Mouse (Mus musculus) neural tube, embryonic 14.5 days (tissue): ENCODE data around the gene Ccser2. TPM values are rescaled to one million over a fixed set of nuclear protein-coding genes. Genes with fewer than 3 reads are reported as not detected.

Experiments used
- ATAC-seq: fragments of 200-750 bp; cut with Nextera tagmentation; 2 replicates; pipeline ENCODE4 v1.8.0; 2017; ENCODE audit warnings: low read depth, mild to moderate bottlenecking, moderate TSS enrichment, moderate library complexity
- H3K27ac ChIP-seq: fragments of 300-500 bp; sonication (generic); 2 replicates; pipeline ENCODE4 v1.5.1; 2014; ENCODE audit warnings: low read depth, mild to moderate bottlenecking, control low read depth, low read length, moderate library complexity, mixed read lengths
- H3K27me3 ChIP-seq: fragments of 300-500 bp; sonication (generic); 2 replicates; pipeline ENCODE4 v1.6.1; 2014; ENCODE audit warnings: low read length; ENCODE audit not compliant: control insufficient read depth, insufficient read depth
- H3K36me3 ChIP-seq: fragments of 300-500 bp; sonication (generic); 2 replicates; pipeline ENCODE4 v1.6.1; 2014; ENCODE audit warnings: low read length, mixed read lengths; ENCODE audit not compliant: control insufficient read depth, insufficient read depth
- H3K4me1 ChIP-seq: fragments of 300-500 bp; sonication (generic); 2 replicates; pipeline ENCODE4 v1.6.1; 2014; ENCODE audit warnings: low read length; ENCODE audit not compliant: control insufficient read depth, insufficient read depth
- H3K4me2 ChIP-seq: fragments of 300-500 bp; sonication (generic); 2 replicates; pipeline ENCODE4 v1.6.1; 2014; ENCODE audit warnings: mild to moderate bottlenecking, low read depth, low read length, control low read depth
- H3K4me3 ChIP-seq: fragments of 300-500 bp; sonication (generic); 2 replicates; pipeline ENCODE4 v1.5.1; 2014; ENCODE audit warnings: low read depth, low read length, control low read depth, mixed read lengths
- H3K9ac ChIP-seq: fragments of 300-500 bp; sonication (generic); replicated peaks from 2 replicates; pipeline ENCODE4 v1.6.1; 2014; ENCODE audit warnings: low read depth, mild to moderate bottlenecking, control low read depth, low read length, mixed read lengths
- H3K9me3 ChIP-seq: fragments of 300-500 bp; sonication (generic); 2 replicates; pipeline ENCODE4 v1.6.1; 2016; ENCODE audit warnings: low read length; ENCODE audit not compliant: control insufficient read depth
- WGBS: fragments of 180-500 bp; shearing (Covaris S2); extraction: QIAGEN DNeasy Blood & Tissue Kit; methylation state at CpG from one replicate; pipeline ENCODE4 v1.1.7; 2014; 5-methylcytosine and 5-hydroxymethylcytosine counted together
- polyA plus RNA-seq: library from polyadenylated mRNA; unstranded; fragments of >200 nt; fragmentation: Nextera tagmentation; extraction: Ambion mirVana; gene quantifications from 2 replicates; pipeline ENCODE4 v1.2.1, GENCODE M21; 2014

Ccser2 gene
- polyA plus RNA-seq, 1 experiment from 2014 or later, result 98.0 TPM

DNA sequence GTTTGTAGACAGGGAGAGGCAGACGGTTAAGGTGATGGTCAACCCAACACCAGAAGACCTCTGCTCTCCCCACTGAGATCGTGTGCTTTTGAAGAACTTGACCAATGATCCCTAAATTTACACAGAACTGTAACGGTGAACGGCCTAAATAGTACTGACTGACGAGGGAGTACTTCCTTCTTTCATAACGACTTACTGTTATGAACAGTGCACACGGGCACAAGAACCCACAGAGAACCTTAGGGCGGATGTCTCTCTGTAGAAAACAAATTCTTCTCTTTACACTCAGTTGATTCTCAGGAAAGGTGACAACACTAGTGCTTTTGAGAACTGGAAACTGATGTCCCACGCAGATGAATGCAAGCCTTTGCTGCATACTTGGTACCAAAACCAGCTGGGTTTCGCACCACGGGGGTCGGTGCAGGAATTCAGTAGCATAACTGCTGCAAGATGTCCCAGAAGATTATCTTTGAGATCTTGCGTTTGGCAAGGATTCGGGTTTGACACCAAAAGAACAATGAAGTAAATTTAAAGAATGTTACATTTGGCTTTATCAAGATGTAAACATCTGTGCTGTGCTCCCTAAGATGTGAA is 99.7 kb downstream of the Ccser2 start:
- no peak overlapping the region for H3K4me3 ChIP-seq
- H3K27me3 ChIP-seq, result no peaks in the 10 kb centered on the region
- H3K4me2 ChIP-seq, result no peak overlapping the region
- H3K4me1 ChIP-seq, result no peaks in the 10 kb centered on the region
- ATAC-seq, result no peak
- H3K9ac ChIP-seq, result no peak overlapping the region
- H3K27ac ChIP-seq, result no peak overlapping the region
- no peaks in the 10 kb centered on the region for H3K36me3 ChIP-seq
- 83% methylated on average over 14 of the region's 14 CpGs for WGBS
- H3K9me3 ChIP-seq, result no peaks in the 10 kb centered on the region

DNA sequence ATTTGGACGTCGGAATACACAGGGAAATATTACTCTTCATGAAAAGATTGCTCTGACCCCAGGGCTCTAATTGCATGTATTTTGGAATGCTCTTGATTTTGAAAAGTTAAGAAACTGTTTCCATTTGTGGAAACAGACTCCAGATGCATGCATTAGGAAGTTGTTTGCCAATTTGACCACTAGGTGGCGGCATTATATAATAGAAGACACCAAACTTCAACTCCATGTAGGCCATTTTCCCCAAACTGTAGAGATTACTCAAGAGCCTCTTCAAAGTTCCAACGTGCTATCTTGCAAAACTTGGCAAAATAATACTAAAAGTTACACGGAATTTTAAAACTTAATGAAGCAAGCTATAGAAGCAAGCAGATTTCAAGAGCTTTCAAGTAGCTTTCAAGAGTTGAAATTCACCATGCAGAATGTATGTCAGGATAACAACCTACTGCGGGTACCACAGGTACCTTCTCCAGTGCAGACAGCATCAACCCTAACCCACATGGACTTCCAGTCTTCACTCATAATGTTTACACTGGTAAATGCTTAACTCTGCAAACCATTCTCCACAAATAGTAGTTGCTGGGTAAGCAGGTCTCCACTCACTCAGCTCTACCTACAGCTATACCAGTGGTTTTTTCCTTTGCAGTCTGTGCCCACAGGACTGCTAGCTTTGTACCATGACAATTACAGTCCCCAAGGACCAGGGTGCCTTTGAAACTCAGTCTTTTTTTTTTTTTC is 101.4 kb downstream of the Ccser2 start:
- no peak for ATAC-seq
- WGBS, result 18% methylated on average over 6 of the region's 6 CpGs
- H3K9ac ChIP-seq, result no peak overlapping the region
- no peaks in the 10 kb centered on the region for H3K4me1 ChIP-seq
- no peaks in the 10 kb centered on the region for H3K27me3 ChIP-seq
- no peaks in the 10 kb centered on the region for H3K36me3 ChIP-seq
- H3K4me3 ChIP-seq, result no peak overlapping the region
- H3K27ac ChIP-seq, result no peak overlapping the region
- H3K4me2 ChIP-seq, result no peak overlapping the region
- no peaks in the 10 kb centered on the region for H3K9me3 ChIP-seq

DNA sequence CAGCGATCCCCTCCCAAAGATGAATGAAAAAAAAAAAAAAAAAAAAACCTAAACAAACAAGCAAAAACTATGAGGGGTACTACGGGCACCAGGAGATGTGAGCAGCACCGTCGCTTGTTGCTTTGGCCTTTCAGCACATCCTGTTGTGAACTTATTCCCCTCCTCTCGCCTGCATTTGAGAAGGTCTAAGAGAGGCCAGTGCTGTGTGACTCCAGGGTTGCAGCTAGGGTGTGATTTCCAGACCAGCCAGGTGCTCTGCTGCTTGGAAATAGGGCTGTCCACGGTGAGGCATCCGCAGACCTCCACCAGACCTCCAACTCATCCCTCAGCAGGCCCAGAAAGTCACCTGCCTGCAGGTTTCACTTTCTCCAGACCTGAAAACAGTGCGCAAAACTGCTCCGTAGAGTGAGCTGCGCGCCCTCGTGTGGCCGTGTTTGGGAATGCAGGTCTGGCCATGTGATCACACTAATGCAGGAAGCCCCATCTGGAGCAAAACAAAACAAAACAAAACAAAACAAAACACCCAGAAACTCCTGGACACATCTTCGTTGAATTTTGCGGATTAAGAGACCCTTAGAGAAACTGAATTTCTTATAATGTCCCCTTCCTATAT is 104.6 kb downstream of the Ccser2 start:
- H3K4me2 ChIP-seq, result no peak overlapping the region
- H3K9ac ChIP-seq, result no peak overlapping the region
- ATAC-seq, result peak; percentile 45
- no peak overlapping the region for H3K27ac ChIP-seq
- WGBS, result 27% methylated on average over 15 of the region's 15 CpGs
- H3K36me3 ChIP-seq, result no peaks in the 10 kb centered on the region
- H3K9me3 ChIP-seq, result no peaks in the 10 kb centered on the region
- no peaks in the 10 kb centered on the region for H3K4me1 ChIP-seq
- H3K4me3 ChIP-seq, result no peak overlapping the region
- H3K27me3 ChIP-seq, result no peaks in the 10 kb centered on the region

DNA sequence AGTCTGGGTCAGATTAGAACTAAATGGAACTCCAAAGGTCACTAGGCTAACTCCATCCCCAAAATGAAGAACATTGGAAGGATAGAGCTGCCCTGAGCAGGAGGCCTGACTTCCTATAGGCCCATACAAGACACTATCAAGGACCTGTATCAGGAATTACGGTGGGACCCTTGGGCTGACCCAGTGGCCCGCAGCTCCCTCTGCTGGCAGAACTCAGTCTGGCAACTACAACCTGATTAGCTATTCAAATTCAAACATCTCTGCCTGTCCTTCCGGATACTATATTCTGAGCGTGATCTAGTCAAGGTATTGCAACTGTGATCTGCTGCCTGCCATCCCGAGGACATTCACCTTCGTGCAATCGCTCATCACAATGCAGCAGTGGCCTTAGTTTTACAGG is 106.2 kb downstream of the Ccser2 start:
- Histone ChIP-seq H3K27me3 (no peaks in the 10 kb centered on the region), H3K9me3 (no peaks in the 10 kb centered on the region), H3K27ac (no peak overlapping the region), H3K4me2 (no peak overlapping the region), H3K9ac (no peak overlapping the region), H3K4me1 (no peaks in the 10 kb centered on the region), H3K36me3 (no peaks in the 10 kb centered on the region), H3K4me3 (no peak overlapping the region)
- peak; percentile 42; the same call in 1 of the 2 replicates for ATAC-seq
- 22% methylated on average over 7 of the region's 7 CpGs for WGBS

DNA sequence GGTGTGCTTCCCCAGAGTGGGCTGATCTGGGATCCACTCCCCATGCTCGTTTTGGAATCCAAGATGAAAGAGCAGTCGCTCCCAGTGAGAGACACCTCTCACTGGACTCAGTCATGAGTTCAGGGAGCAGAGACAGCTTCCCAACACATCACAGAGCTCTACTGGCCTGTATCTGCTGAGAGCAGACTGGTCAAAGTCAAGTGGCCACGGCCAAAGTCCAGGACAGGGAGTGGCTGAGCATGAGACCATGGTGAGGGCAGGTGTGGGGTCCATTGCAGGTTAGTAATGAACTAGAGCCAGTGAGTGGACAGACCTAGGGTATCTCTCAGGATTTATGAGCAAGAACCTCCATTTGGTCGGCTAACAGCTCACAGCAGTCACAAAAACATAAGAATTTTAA is 109.6 kb downstream of the Ccser2 start:
- WGBS, result 77% methylated on average over 4 of the region's 4 CpGs
- Histone ChIP-seq H3K9me3 (no peaks in the 10 kb centered on the region), H3K36me3 (no peaks in the 10 kb centered on the region), H3K27ac (no peak overlapping the region), H3K4me3 (no peak overlapping the region), H3K27me3 (no peaks in the 10 kb centered on the region), H3K9ac (no peak overlapping the region), H3K4me1 (peaks cover 3% of the 10 kb centered on the region; the same call in 1 of the 2 replicates), H3K4me2 (no peak overlapping the region)
- ATAC-seq, result no peak

DNA sequence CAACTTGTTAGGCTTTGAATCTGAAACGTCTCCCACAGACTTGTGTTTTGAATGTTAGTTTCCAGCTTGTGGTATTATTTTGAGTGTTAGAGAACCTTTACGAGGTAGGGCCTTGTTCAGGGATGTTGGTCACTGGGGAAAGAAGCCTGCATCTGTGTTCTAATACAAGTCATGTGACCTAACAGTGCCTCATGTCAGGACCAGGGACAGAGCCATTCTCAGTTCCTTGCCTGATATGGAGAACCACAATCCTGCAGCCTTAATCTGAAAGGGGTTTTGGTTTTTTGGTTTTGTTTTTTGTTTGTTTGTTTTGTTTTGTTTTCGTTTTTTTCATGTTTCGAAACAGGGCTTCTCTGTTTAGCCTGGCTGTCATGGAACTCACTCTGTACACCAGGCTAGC is 115.6 kb downstream of the Ccser2 start:
- 76% methylated on average over 4 of the region's 4 CpGs for WGBS
- no peaks in the 10 kb centered on the region for H3K36me3 ChIP-seq
- no peaks in the 10 kb centered on the region for H3K9me3 ChIP-seq
- no peak overlapping the region for H3K4me3 ChIP-seq
- H3K9ac ChIP-seq, result no peak overlapping the region
- H3K27ac ChIP-seq, result no peak overlapping the region
- no peak for ATAC-seq
- H3K27me3 ChIP-seq, result no peaks in the 10 kb centered on the region
- no peak overlapping the region for H3K4me2 ChIP-seq
- H3K4me1 ChIP-seq, result peaks cover 3% of the 10 kb centered on the region; the same call in 1 of the 2 replicates

DNA sequence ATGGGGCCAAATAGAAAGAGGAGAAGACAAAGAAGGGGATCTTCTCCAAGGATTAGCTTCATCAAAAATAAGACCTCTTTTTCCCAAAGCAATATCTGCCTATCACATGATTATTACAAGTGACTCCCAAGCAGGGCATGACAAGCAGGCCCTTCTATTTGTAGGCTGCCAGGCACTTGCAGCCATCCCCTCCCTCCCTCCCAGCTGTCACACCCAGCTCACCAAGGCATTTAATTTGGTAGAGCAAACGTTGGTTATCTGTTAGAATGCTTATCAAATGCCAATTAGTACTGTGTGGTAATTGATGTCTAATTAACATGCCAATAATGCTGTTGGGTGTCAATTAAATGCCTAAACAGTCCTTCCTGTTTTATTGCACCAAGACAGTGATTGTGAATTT is 119.7 kb downstream of the Ccser2 start:
- no peaks in the 10 kb centered on the region for H3K36me3 ChIP-seq

More for the DNA sequence above, 119.7 kb downstream of the Ccser2 start:
- no peaks in the 10 kb centered on the region for H3K27me3 ChIP-seq
- H3K4me3 ChIP-seq, result no peak overlapping the region
- ATAC-seq, result no peak
- no peaks in the 10 kb centered on the region for H3K4me1 ChIP-seq
- no peak overlapping the region for H3K27ac ChIP-seq
- H3K4me2 ChIP-seq, result no peak overlapping the region
- no peak overlapping the region for H3K9ac ChIP-seq
- H3K9me3 ChIP-seq, result no peaks in the 10 kb centered on the region
- WGBS, result 11% methylated on average over 1 of the region's 1 CpGs
